Mouse (Mus musculus) MEL (cell line): ENCODE measurements around the gene Hdac4. TPM values are rescaled to one million over a fixed set of nuclear protein-coding genes. Genes with fewer than 3 reads are reported as not detected.
A peak's percentile ranks its signal among the peaks of the same experiment; 100 is the strongest.

Experiments
- DNase-seq: peaks from one replicate; pipeline ENCODE4 v3.0.0; 2011; ENCODE audit warnings: low read depth, low spot score
- H3K27ac ChIP-seq: 2 replicates; pipeline ENCODE4 v1.5.1; 2012; ENCODE audit warnings: low read depth, mild to moderate bottlenecking, control low read depth, low read length, moderate library complexity; ENCODE audit not compliant: control insufficient read depth
- H3K27me3 ChIP-seq, 2 experiments: fragments of 150-350 bp in 1 of 2; sonication (generic) in 1 of 2; 2 replicates each; pipeline ENCODE4 v1.6.1; 2012; ENCODE audit warnings: low read length in 2 of 2, mild to moderate bottlenecking in 2 of 2, improper control_type of control experiment in 1 of 2, moderate library complexity in 1 of 2; ENCODE audit not compliant: insufficient read depth in 2 of 2, control insufficient read depth in 1 of 2
- H3K36me3 ChIP-seq, 2 experiments: 2 replicates each; pipeline ENCODE4 v1.6.1; 2012 to 2014; ENCODE audit warnings: low read length in 2 of 2, improper control_type of control experiment in 1 of 2, inconsistent platforms in 1 of 2, mild to moderate bottlenecking in 1 of 2; ENCODE audit not compliant: insufficient read depth in 2 of 2, control insufficient read depth in 1 of 2
- H3K4me1 ChIP-seq, 2 experiments: fragments of 150-350 bp in 1 of 2; sonication (generic) in 1 of 2; 2 replicates each; pipeline ENCODE4 v1.6.1; 2012; ENCODE audit warnings: low read length in 2 of 2, improper control_type of control experiment in 1 of 2, mild to moderate bottlenecking in 1 of 2; ENCODE audit not compliant: insufficient read depth in 2 of 2, control insufficient read depth in 1 of 2
- H3K4me3 ChIP-seq, 2 experiments: fragments of 150-350 bp in 1 of 2; sonication (generic) in 1 of 2; 2 replicates each; pipeline ENCODE4 v1.5.1; 2012; ENCODE audit warnings: low read depth in 2 of 2, low read length in 2 of 2, mild to moderate bottlenecking in 2 of 2, moderate library complexity in 2 of 2, control low read depth in 1 of 2, improper control_type of control experiment in 1 of 2; ENCODE audit not compliant: control insufficient read depth in 1 of 2, insufficient read depth in 1 of 2
- H3K79me2 ChIP-seq: 2 replicates; pipeline ENCODE4 v1.6.1; 2012; ENCODE audit warnings: mild to moderate bottlenecking, low read length, moderate library complexity; ENCODE audit not compliant: control insufficient read depth, poor library complexity, insufficient read depth
- H3K9ac ChIP-seq: 2 replicates; pipeline ENCODE4 v1.6.1; 2012; ENCODE audit warnings: low read depth, mild to moderate bottlenecking, control low read depth, low read length, moderate library complexity; ENCODE audit not compliant: control insufficient read depth, poor library complexity, severe bottlenecking
- H3K9me3 ChIP-seq: fragments of 150-350 bp; sonication (generic); replicated peaks from 2 replicates; pipeline ENCODE4 v1.6.1; 2012; ENCODE audit warnings: mild to moderate bottlenecking, low read length, improper control_type of control experiment, moderate library complexity; ENCODE audit not compliant: insufficient read depth
- CHD1 ChIP-seq: IDR thresholded peaks from 2 replicates; pipeline ENCODE4 v1.6.1; 2012; ENCODE audit warnings: low read depth, mild to moderate bottlenecking, inconsistent platforms, low read length, improper control_type of control experiment
- CHD2 ChIP-seq: IDR thresholded peaks from 2 replicates; pipeline ENCODE4 v1.6.1; 2011; ENCODE audit warnings: low read length, improper control_type of control experiment
- CTCF ChIP-seq, 3 experiments: IDR thresholded peaks in 2 of 3; conservative IDR thresholded peaks in 1 of 3; 2 replicates each; pipeline ENCODE4 v1.5.1; 2011 to 2012; ENCODE audit warnings: low read length in 3 of 3, low read depth in 2 of 3, mild to moderate bottlenecking in 2 of 3, improper control_type of control experiment in 1 of 3, inconsistent platforms in 1 of 3, mixed read lengths in 1 of 3, moderate library complexity in 1 of 3; ENCODE audit not compliant: control insufficient read depth in 1 of 3, insufficient read depth in 1 of 3, poor library complexity in 1 of 3, severe bottlenecking in 1 of 3
- E2F4 ChIP-seq: IDR thresholded peaks from 2 replicates; pipeline ENCODE4 v1.6.1; 2011; ENCODE audit warnings: low read depth, low read length, improper control_type of control experiment, borderline replicate concordance
- EP300 ChIP-seq, 2 experiments: IDR thresholded peaks; 2 replicates each; pipeline ENCODE4 v1.6.1; 2011; ENCODE audit warnings: improper control_type of control experiment in 2 of 2, low read length in 2 of 2, low read depth in 1 of 2, mild to moderate bottlenecking in 1 of 2
- MYC ChIP-seq: IDR thresholded peaks from 2 replicates; pipeline ENCODE4 v1.6.1; 2011; ENCODE audit warnings: low read depth, mild to moderate bottlenecking, low read length, improper control_type of control experiment, moderate library complexity
- NELFE ChIP-seq: IDR thresholded peaks from 2 replicates; pipeline ENCODE4 v1.6.1; 2011; ENCODE audit warnings: low read depth, low read length, improper control_type of control experiment
- NRF1 ChIP-seq: IDR thresholded peaks from 2 replicates; pipeline ENCODE4 v1.6.1; 2014; ENCODE audit warnings: low read depth, mild to moderate bottlenecking, inconsistent platforms, low read length, improper control_type of control experiment, moderate library complexity; ENCODE audit not compliant: poor library complexity, insufficient read depth, severe bottlenecking
- POLR2AphosphoS5 ChIP-seq: IDR thresholded peaks from 2 replicates; pipeline ENCODE4 v1.6.1; 2012; ENCODE audit warnings: low read depth, borderline replicate concordance, mild to moderate bottlenecking, inconsistent platforms, low read length, moderate library complexity, mixed read lengths
- RAD21 ChIP-seq: IDR thresholded peaks from 2 replicates; pipeline ENCODE4 v1.6.1; 2011; ENCODE audit warnings: mild to moderate bottlenecking, low read depth, low read length, improper control_type of control experiment
- RCOR1 ChIP-seq: IDR thresholded peaks from 2 replicates; pipeline ENCODE4 v1.6.1; 2012; ENCODE audit warnings: low read depth, mild to moderate bottlenecking, inconsistent platforms, low read length, improper control_type of control experiment
- SIN3A ChIP-seq: IDR thresholded peaks from 2 replicates; pipeline ENCODE4 v1.6.1; 2012; ENCODE audit warnings: low read length, improper control_type of control experiment, inconsistent platforms
- SMC3 ChIP-seq: IDR thresholded peaks from 2 replicates; pipeline ENCODE4 v1.6.1; 2011; ENCODE audit warnings: low read depth, low read length, improper control_type of control experiment
- TAL1 ChIP-seq: IDR thresholded peaks from 2 replicates; pipeline ENCODE4 v1.6.1; 2012; ENCODE audit warnings: mild to moderate bottlenecking, inconsistent platforms, low read length, moderate library complexity, mixed read lengths
- ZC3H11A ChIP-seq: IDR thresholded peaks from 2 replicates; pipeline ENCODE4 v1.6.1; 2012; ENCODE audit warnings: low read depth, mild to moderate bottlenecking, inconsistent platforms, low read length, improper control_type of control experiment
- ZKSCAN1 ChIP-seq: IDR thresholded peaks from 2 replicates; pipeline ENCODE4 v1.6.1; 2012; ENCODE audit warnings: low read depth, mild to moderate bottlenecking, inconsistent platforms, low read length, improper control_type of control experiment, moderate library complexity
- polyA plus RNA-seq, 2 experiments: library from polyadenylated mRNA; stranded (reverse) in 1 of 2; unstranded in 1 of 2; fragments of >175 nt in 1 of 2; fragments of >200 nt in 1 of 2; gene quantifications; 2 replicates each; pipeline versions ENCODE4 v1.2.1 to v1.2.4; 2012; ENCODE audit warnings: low replicate concordance in 2 of 2, low read depth in 1 of 2; ENCODE audit not compliant: insufficient read length in 2 of 2, insufficient read depth in 1 of 2, missing spikeins in 1 of 2
- total RNA-seq: library from RNA; depleted of rRNA; stranded (reverse); fragments of 300-350 nt; gene quantifications from 2 replicates; pipeline ENCODE4 v1.2.3, GENCODE M21; 2012

The Hdac4 gene
- total and polyA plus RNA-seq, 3 experiments, result 11.0 to 19.5 (median 12.3) TPM

GRCm38 (mm10) chr1:91968710-91969379 lies 226.7 kb downstream of the Hdac4 start:
- no peaks in the 10 kb centered on the region for H3K79me2 ChIP-seq
- no peaks in the 10 kb centered on the region for H3K27me3 ChIP-seq
- H3K27ac ChIP-seq, result no peak overlapping the region
- H3K9me3 ChIP-seq, result no peaks in the 10 kb centered on the region
- no peak overlapping the region for H3K4me3 ChIP-seq
- DNase-seq, result peak; percentile 46
- peaks cover 0 to 11% of the 10 kb centered on the region in 2 experiments; a peak in 1 of 4 replicates for H3K36me3 ChIP-seq
- no peak overlapping the region for H3K9ac ChIP-seq
- TF ChIP-seq CTCF (IDR thresholded peaks at IDR 0.05 in 2 of 3, conservative IDR thresholded peaks at IDR 0.05 in 1 of 3; ENCODE audit: control insufficient read depth in 1 of 3, insufficient read depth in 1 of 3, low read depth in 2 of 3, low read length in 3 of 3, poor library complexity in 1 of 3, severe bottlenecking in 1 of 3) (peak; percentile 27 to 65 (median 62); a peak in 5 of 6 replicates), EP300 (IDR thresholded peaks at IDR 0.05; ENCODE audit: low read depth in 1 of 2, low read length in 2 of 2) (no peak), CHD1 (no peak), RAD21 (peak; percentile 61), TAL1 (no peak), ZC3H11A (peak; percentile 49), POLR2AphosphoS5 (no peak), ZKSCAN1 (no peak), SMC3 (peak; percentile 62)
- H3K4me1 ChIP-seq, result no peaks in the 10 kb centered on the region

GRCm38 (mm10) chr1:91967041-91967440 lies 228.5 kb downstream of the Hdac4 start:
- Histone ChIP-seq H3K9me3 (no peaks in the 10 kb centered on the region), H3K4me1 (no peaks in the 10 kb centered on the region), H3K27ac (no peak overlapping the region), H3K79me2 (no peaks in the 10 kb centered on the region), H3K9ac (no peak overlapping the region), H3K27me3 (no peaks in the 10 kb centered on the region), H3K36me3 (peaks cover 0 to 11% of the 10 kb centered on the region in 2 experiments; a peak in 1 of 4 replicates), H3K4me3 (no peak overlapping the region)
- no peak for TF ChIP-seq NELFE
- no peak for TF ChIP-seq NRF1
- no peak for TF ChIP-seq SIN3A
- TF ChIP-seq CHD2, result no peak
- TF ChIP-seq TAL1, result no peak
- no peak for TF ChIP-seq RCOR1
- TF ChIP-seq ZC3H11A, result no peak
- TF ChIP-seq E2F4, result no peak
- no peak for TF ChIP-seq MYC
- DNase-seq, result no peak
